ENCODE assay signal across 20 mouse cellular contexts in genomic region chr2:142596176-142597170, GRCm38 (mm10).
DNase-seq lines count a peak whose midpoint lies in the region; ATAC-seq lines count a peak whose summit lies in the region.
"Had no signal": no experiment of that assay in that cellular context is flagged by ENCODE, and none has a peak within 500 bp of the region (broad histone marks: within the 10 kb centered on the region; RNA-seq: fewer than 3 reads in every experiment).

No protein-coding gene starts in this region.

- H3K9me3 ChIP-seq in forebrain, embryonic 14.5 days (replicated peaks; ENCODE audit: control insufficient read depth, low read length): no peaks in the 10 kb centered on the region
- H3K9me3 ChIP-seq in forebrain, embryonic 13.5 days (replicated peaks): no peaks in the 10 kb centered on the region
- no peaks in the 10 kb centered on the region for H3K9me3 ChIP-seq in hindbrain, embryonic 15.5 days
- H3K9me3 ChIP-seq in hindbrain, embryonic 10.5 days: no peaks in the 10 kb centered on the region
- H3K9me3 ChIP-seq in hindbrain, embryonic 16.5 days (ENCODE audit: control insufficient read depth, low read length): no peaks in the 10 kb centered on the region
- no peaks in the 10 kb centered on the region for H3K9me3 ChIP-seq in neural tube, embryonic 13.5 days
- H3K9me3 ChIP-seq: embryonic facial prominence, embryonic 10.5 days; heart, embryonic 10.5 days; limb, embryonic 13.5 days had no signal

- H3K4me2 ChIP-seq in forebrain, embryonic 14.5 days (ENCODE audit: low read length): no peak overlapping the region
- no peak overlapping the region for H3K4me2 ChIP-seq in forebrain, embryonic 13.5 days
- H3K4me2 ChIP-seq in hindbrain, embryonic 15.5 days: no peak overlapping the region
- H3K4me2 ChIP-seq in hindbrain, embryonic 16.5 days (ENCODE audit: low read length): no peak overlapping the region
- H3K4me2 ChIP-seq in neural tube, embryonic 13.5 days: no peak overlapping the region
- H3K4me2 ChIP-seq: limb, embryonic 13.5 days had no signal

- 81% methylated on average over 17 of the region's 17 CpGs for WGBS in forebrain, embryonic 14.5 days
- WGBS in forebrain, embryonic 13.5 days: 76% methylated on average over 17 of the region's 17 CpGs
- 59% methylated on average over 17 of the region's 17 CpGs for WGBS in hindbrain, embryonic 15.5 days
- WGBS in hindbrain, embryonic 10.5 days: 87% methylated on average over 17 of the region's 17 CpGs
- WGBS in hindbrain, embryonic 16.5 days: 57% methylated on average over 17 of the region's 17 CpGs
- WGBS in neural tube, embryonic 13.5 days: 59% methylated on average over 17 of the region's 17 CpGs

- no peak overlapping the region for H3K4me3 ChIP-seq in forebrain, embryonic 14.5 days (ENCODE audit: low read depth, low read length)
- H3K4me3 ChIP-seq in forebrain, embryonic 13.5 days: no peak overlapping the region
- no peak overlapping the region for H3K4me3 ChIP-seq in hindbrain, embryonic 15.5 days
- no peak overlapping the region for H3K4me3 ChIP-seq in hindbrain, embryonic 10.5 days
- no peak overlapping the region for H3K4me3 ChIP-seq in hindbrain, embryonic 16.5 days (ENCODE audit: low read length)
- no peak overlapping the region for H3K4me3 ChIP-seq in neural tube, embryonic 13.5 days
- H3K4me3 ChIP-seq: embryonic facial prominence, embryonic 10.5 days; heart, embryonic 10.5 days; left cerebral cortex, adult 2 months; limb, embryonic 13.5 days had no signal

- no peaks in the 10 kb centered on the region for H3K4me1 ChIP-seq in forebrain, embryonic 14.5 days (ENCODE audit: control insufficient read depth, insufficient read depth, low read length)
- H3K4me1 ChIP-seq in forebrain, embryonic 13.5 days: no peaks in the 10 kb centered on the region
- 0 out of 2 replicates have a peak, but pooled peaks cover 13% of the 10 kb centered on the region for H3K4me1 ChIP-seq in hindbrain, embryonic 15.5 days (replicated peaks)
- 0 out of 2 replicates have a peak, but pooled peaks cover 5% of the 10 kb centered on the region for H3K4me1 ChIP-seq in hindbrain, embryonic 10.5 days (replicated peaks)
- H3K4me1 ChIP-seq in hindbrain, embryonic 16.5 days (ENCODE audit: control insufficient read depth, insufficient read depth, low read depth, low read length): no peaks in the 10 kb centered on the region
- peaks cover 41% of the 10 kb centered on the region for H3K4me1 ChIP-seq in neural tube, embryonic 13.5 days (replicated peaks)
- H3K4me1 ChIP-seq: embryonic facial prominence, embryonic 10.5 days; heart, embryonic 10.5 days had no signal

- ATAC-seq in forebrain, embryonic 14.5 days: peak; percentile 35; the same call in 1 of the 2 replicates
- no peak for ATAC-seq in forebrain, embryonic 13.5 days
- 0 out of 2 replicates have a peak, but pooled peaks have one; percentile 43 for ATAC-seq in hindbrain, embryonic 15.5 days (ENCODE audit: low FRiP score, low read depth)
- peak; percentile 75 for ATAC-seq in hindbrain, embryonic 16.5 days
- ATAC-seq in neural tube, embryonic 13.5 days (ENCODE audit: low read depth): peak; percentile 23; the same call in 1 of the 2 replicates

- no peak overlapping the region for H3K27ac ChIP-seq in forebrain, embryonic 14.5 days (ENCODE audit: low read depth, low read length)
- no peak overlapping the region for H3K27ac ChIP-seq in forebrain, embryonic 13.5 days
- H3K27ac ChIP-seq in hindbrain, embryonic 15.5 days (replicated peaks): peak overlapping the region; percentile 6; the same call in 1 of the 2 replicates
- H3K27ac ChIP-seq in hindbrain, embryonic 10.5 days: no peak overlapping the region
- no peak overlapping the region; the same call in 1 of the 2 replicates for H3K27ac ChIP-seq in hindbrain, embryonic 16.5 days (ENCODE audit: low read depth, low read length)
- 0 out of 2 replicates have a peak overlapping the region, but pooled peaks have one; percentile 29 for H3K27ac ChIP-seq in neural tube, embryonic 13.5 days (replicated peaks)
- H3K27ac ChIP-seq: embryonic facial prominence, embryonic 10.5 days; heart, embryonic 10.5 days; left cerebral cortex, adult 2 months; limb, embryonic 13.5 days; liver, embryonic 14.5 days had no signal

- no peaks in the 10 kb centered on the region for H3K36me3 ChIP-seq in forebrain, embryonic 14.5 days (ENCODE audit: control insufficient read depth, insufficient read depth, low read length)
- no peaks in the 10 kb centered on the region for H3K36me3 ChIP-seq in forebrain, embryonic 13.5 days (ENCODE audit: poor library complexity, severe bottlenecking)
- H3K36me3 ChIP-seq in hindbrain, embryonic 15.5 days: no peaks in the 10 kb centered on the region
- no peaks in the 10 kb centered on the region for H3K36me3 ChIP-seq in hindbrain, embryonic 10.5 days
- no peaks in the 10 kb centered on the region for H3K36me3 ChIP-seq in hindbrain, embryonic 16.5 days (ENCODE audit: control insufficient read depth, insufficient read depth, low read length)
- H3K36me3 ChIP-seq in neural tube, embryonic 13.5 days: no peaks in the 10 kb centered on the region
- H3K36me3 ChIP-seq: embryonic facial prominence, embryonic 10.5 days; heart, embryonic 10.5 days; limb, embryonic 13.5 days had no signal

- DNase-seq in forebrain, embryonic 14.5 days (ENCODE audit: low spot score): peak; percentile 17
- no peak for DNase-seq in hindbrain, embryonic 10.5 days (ENCODE audit: low spot score)
- DNase-seq in layer of hippocampus, adult 8-10 months (ENCODE audit: low spot score in 2 of 2): no peak
- DNase-seq: adrenal gland, postnatal 10 days; B cell, adult 2 months; cerebellum, postnatal 36 days; gastrocnemius, postnatal 25 days; kidney, adult 2 months; kidney, postnatal 14 days; retina, postnatal 1 day; thymus, adult 18-20 months had no signal

- no peaks in the 10 kb centered on the region for H3K27me3 ChIP-seq in forebrain, embryonic 14.5 days (replicated peaks; ENCODE audit: control insufficient read depth, insufficient read depth, low read length)
- H3K27me3 ChIP-seq in forebrain, embryonic 13.5 days: 0 out of 2 replicates have a peak, but pooled peaks cover 2% of the 10 kb centered on the region
- H3K27me3 ChIP-seq in hindbrain, embryonic 15.5 days: no peaks in the 10 kb centered on the region
- H3K27me3 ChIP-seq in hindbrain, embryonic 10.5 days (ENCODE audit: insufficient read depth, poor library complexity, severe bottlenecking): peaks cover 14% of the 10 kb centered on the region
- no peaks in the 10 kb centered on the region for H3K27me3 ChIP-seq in hindbrain, embryonic 16.5 days (replicated peaks; ENCODE audit: control insufficient read depth, insufficient read depth, low read length)
- no peaks in the 10 kb centered on the region for H3K27me3 ChIP-seq in neural tube, embryonic 13.5 days

- H3K9ac ChIP-seq in forebrain, embryonic 14.5 days (ENCODE audit: low read length): no peak overlapping the region
- H3K9ac ChIP-seq in forebrain, embryonic 13.5 days: no peak overlapping the region
- H3K9ac ChIP-seq in hindbrain, embryonic 15.5 days: no peak overlapping the region
- H3K9ac ChIP-seq in hindbrain, embryonic 16.5 days (ENCODE audit: low read depth, low read length): no peak overlapping the region
- no peak overlapping the region for H3K9ac ChIP-seq in neural tube, embryonic 13.5 days
- H3K9ac ChIP-seq: limb, embryonic 13.5 days; liver, embryonic 14.5 days had no signal

Comparison
In these comparisons a context has a peak if more than half of its experiments do, and no peak if none do; other contexts are left out.
1. H3K27ac ChIP-seq: peak in hindbrain, embryonic 15.5 days (single experiment) and neural tube, embryonic 13.5 days (single experiment); none in forebrain, embryonic 14.5 days (single experiment), forebrain, embryonic 13.5 days (single experiment), hindbrain, embryonic 10.5 days (single experiment) and hindbrain, embryonic 16.5 days (single experiment).